Mouse (Mus musculus) heart, postnatal 0 days (tissue): ENCODE data around the gene Marc1.

Experiments
- CTCF ChIP-seq: IDR thresholded peaks from 2 replicates; pipeline ENCODE4 v1.5.1; 2016; ENCODE audit warnings: antibody characterized with exemption, control low read depth, low read depth
- EP300 ChIP-seq: IDR thresholded peaks from 2 replicates; pipeline ENCODE4 v1.6.1; 2016; ENCODE audit warnings: antibody characterized with exemption, low read depth

- TF ChIP-seq CTCF (no peak), EP300 (peak; percentile 95)
Observed at GRCm38 (mm10) chr1:184748692-184749152, 62.4 kb downstream of the Marc1 start.
